Comparison of ENCODE assay signal across 22 mouse cellular contexts in the genomic region with DNA sequence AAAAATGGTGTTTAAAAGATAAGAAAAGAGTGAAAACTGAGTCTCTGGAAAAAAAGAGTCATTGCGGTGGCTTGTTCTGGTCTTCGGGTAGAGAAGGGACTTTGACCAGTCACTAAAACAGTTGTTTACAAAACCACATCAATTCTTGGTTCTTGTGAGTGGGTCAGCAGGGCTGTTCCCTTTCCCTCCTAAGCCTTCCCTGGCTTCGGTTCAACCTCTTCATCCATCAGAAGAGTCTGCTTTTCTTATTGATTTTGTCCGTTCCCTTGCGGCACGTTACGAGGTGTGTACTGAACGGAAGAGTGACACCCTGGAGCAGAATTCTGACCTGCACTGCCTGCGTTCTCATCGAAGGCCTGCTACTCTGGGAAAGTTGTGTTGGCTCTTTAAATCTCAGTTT.
DNase-seq lines count a peak whose midpoint lies in the region; ATAC-seq and TF ChIP-seq lines count a peak whose summit lies in the region.
"Had no signal": no experiment of that assay in that cellular context is flagged by ENCODE, and none has a peak within 500 bp of the region (broad histone marks: within the 10 kb centered on the region; RNA-seq: fewer than 3 reads in every experiment).

No protein-coding gene starts in this region.

- H3K36me3 ChIP-seq in hindbrain, postnatal 0 days (ENCODE audit: insufficient read depth, low read length) = no peaks in the 10 kb centered on the region
- no peaks in the 10 kb centered on the region for H3K36me3 ChIP-seq in hindbrain, embryonic 10.5 days
- H3K36me3 ChIP-seq in midbrain, embryonic 15.5 days (replicated peaks) = no peaks in the 10 kb centered on the region
- H3K36me3 ChIP-seq in midbrain, embryonic 11.5 days (ENCODE audit: control insufficient read depth, insufficient read depth, low read length) = no peaks in the 10 kb centered on the region
- H3K36me3 ChIP-seq in neural tube, embryonic 15.5 days = no peaks in the 10 kb centered on the region
- H3K36me3 ChIP-seq: G1E; neural tube, embryonic 12.5 days had no signal

- intact Hi-C loops in heart, postnatal 36 days (cut with DNase I) = no loop called here

- no peaks in the 10 kb centered on the region for H3K27me3 ChIP-seq in hindbrain, postnatal 0 days (ENCODE audit: insufficient read depth, low read length)
- H3K27me3 ChIP-seq in hindbrain, embryonic 10.5 days (ENCODE audit: insufficient read depth, poor library complexity, severe bottlenecking) = no peaks in the 10 kb centered on the region
- no peaks in the 10 kb centered on the region for H3K27me3 ChIP-seq in midbrain, embryonic 15.5 days (replicated peaks)
- H3K27me3 ChIP-seq in midbrain, embryonic 11.5 days (ENCODE audit: control insufficient read depth, insufficient read depth, low read length) = no peaks in the 10 kb centered on the region
- no peaks in the 10 kb centered on the region for H3K27me3 ChIP-seq in neural tube, embryonic 15.5 days (replicated peaks)
- H3K27me3 ChIP-seq: neural tube, embryonic 12.5 days had no signal

- no peak for ATAC-seq in hindbrain, postnatal 0 days
- no peak for ATAC-seq in midbrain, embryonic 15.5 days (replicated peaks)
- no peak for ATAC-seq in midbrain, embryonic 11.5 days (ENCODE audit: low FRiP score)
- no peak for ATAC-seq in neural tube, embryonic 15.5 days (ENCODE audit: low FRiP score)
- ATAC-seq: activated CD4-positive, CD25-positive, alpha-beta regulatory T cell, adult 4 months; intestine, embryonic 16.5 days had no signal

- TF ChIP-seq CTCF in hindbrain, postnatal 0 days (IDR thresholded peaks at IDR 0.05; ENCODE audit: low read depth) = no peak

- 57% methylated on average over 10 of the region's 10 CpGs for WGBS in hindbrain, postnatal 0 days
- WGBS in hindbrain, embryonic 10.5 days = 95% methylated on average over 10 of the region's 10 CpGs
- 87% methylated on average over 10 of the region's 10 CpGs for WGBS in midbrain, embryonic 15.5 days
- WGBS in midbrain, embryonic 11.5 days = 95% methylated on average over 10 of the region's 10 CpGs
- WGBS in neural tube, embryonic 15.5 days = 81% methylated on average over 10 of the region's 10 CpGs

- H3K9me3 ChIP-seq in hindbrain, postnatal 0 days (ENCODE audit: low read length) = no peaks in the 10 kb centered on the region
- 0 out of 2 replicates have a peak, but pooled peaks cover 4% of the 10 kb centered on the region for H3K9me3 ChIP-seq in hindbrain, embryonic 10.5 days
- no peaks in the 10 kb centered on the region for H3K9me3 ChIP-seq in midbrain, embryonic 15.5 days
- H3K9me3 ChIP-seq in midbrain, embryonic 11.5 days (ENCODE audit: control insufficient read depth, low read length) = no peaks in the 10 kb centered on the region
- H3K9me3 ChIP-seq in neural tube, embryonic 15.5 days (replicated peaks) = no peaks in the 10 kb centered on the region
- H3K9me3 ChIP-seq: neural tube, embryonic 12.5 days had no signal

- peak overlapping the region; percentile 71 for H3K27ac ChIP-seq in hindbrain, postnatal 0 days
- no peak overlapping the region for H3K27ac ChIP-seq in hindbrain, embryonic 10.5 days
- 0 out of 2 replicates have a peak overlapping the region, but pooled peaks have one; percentile 38 for H3K27ac ChIP-seq in midbrain, embryonic 15.5 days
- no peak overlapping the region for H3K27ac ChIP-seq in midbrain, embryonic 11.5 days (ENCODE audit: low read depth, low read length)
- H3K27ac ChIP-seq in neural tube, embryonic 15.5 days (replicated peaks) = peak overlapping the region; percentile 60
- H3K27ac ChIP-seq: neural tube, embryonic 12.5 days had no signal

- no peak overlapping the region for H3K9ac ChIP-seq in hindbrain, postnatal 0 days (replicated peaks; ENCODE audit: low read length)
- H3K9ac ChIP-seq in midbrain, embryonic 15.5 days = no peak overlapping the region
- H3K9ac ChIP-seq in midbrain, embryonic 11.5 days (ENCODE audit: low read length) = no peak overlapping the region
- H3K9ac ChIP-seq in neural tube, embryonic 15.5 days (replicated peaks) = no peak overlapping the region
- H3K9ac ChIP-seq: neural tube, embryonic 12.5 days had no signal

- 0 out of 2 replicates have a peak overlapping the region, but pooled peaks have one; percentile 37 for H3K4me2 ChIP-seq in hindbrain, postnatal 0 days (ENCODE audit: low read depth, low read length)
- H3K4me2 ChIP-seq in midbrain, embryonic 15.5 days = no peak overlapping the region
- no peak overlapping the region for H3K4me2 ChIP-seq in midbrain, embryonic 11.5 days
- peak overlapping the region; percentile 17; the same call in 1 of the 2 replicates for H3K4me2 ChIP-seq in neural tube, embryonic 15.5 days
- H3K4me2 ChIP-seq: neural tube, embryonic 12.5 days had no signal

- H3K4me3 ChIP-seq in hindbrain, postnatal 0 days (ENCODE audit: low read length) = no peak overlapping the region
- no peak overlapping the region for H3K4me3 ChIP-seq in hindbrain, embryonic 10.5 days
- no peak overlapping the region for H3K4me3 ChIP-seq in midbrain, embryonic 15.5 days
- no peak overlapping the region for H3K4me3 ChIP-seq in midbrain, embryonic 11.5 days (ENCODE audit: low read depth, low read length)
- no peak overlapping the region for H3K4me3 ChIP-seq in neural tube, embryonic 15.5 days (replicated peaks)
- H3K4me3 ChIP-seq: erythroblast, embryonic 14.5 days; neural tube, embryonic 12.5 days had no signal

- no peaks in the 10 kb centered on the region for H3K4me1 ChIP-seq in hindbrain, postnatal 0 days (ENCODE audit: insufficient read depth, low read length)
- H3K4me1 ChIP-seq in hindbrain, embryonic 10.5 days (replicated peaks) = no peaks in the 10 kb centered on the region
- H3K4me1 ChIP-seq in midbrain, embryonic 15.5 days = no peaks in the 10 kb centered on the region
- no peaks in the 10 kb centered on the region for H3K4me1 ChIP-seq in midbrain, embryonic 11.5 days (ENCODE audit: control insufficient read depth, insufficient read depth, low read length)
- no peaks in the 10 kb centered on the region for H3K4me1 ChIP-seq in neural tube, embryonic 15.5 days
- H3K4me1 ChIP-seq: neural tube, embryonic 12.5 days had no signal

- DNase-seq in cerebellum, postnatal 14 days = peak; percentile 7 to 9
- no peak for DNase-seq in cerebellum, postnatal 4 days (ENCODE audit: low spot score in 2 of 2)
- no peak for DNase-seq in hindbrain, postnatal 0 days (ENCODE audit: low spot score)
- DNase-seq in hindbrain, embryonic 10.5 days (ENCODE audit: low spot score) = no peak
- DNase-seq in midbrain, embryonic 11.5 days (ENCODE audit: low spot score, missing footprints) = no peak
- no peak for DNase-seq in heart, postnatal 36 days
- DNase-seq: adrenal gland, postnatal 10 days; cerebellum, adult 11 months; gastrocnemius, postnatal 14 days; heart, adult 18-20 months; heart, postnatal 4 days; liver; lung, adult 18-20 months; lung, postnatal 14 days; thymus, postnatal 36 days had no signal

Comparison
In these comparisons a context has a peak if more than half of its experiments do, and no peak if none do; other contexts are left out.
1. DNase-seq: peak in cerebellum, postnatal 14 days (2 of 2); none in cerebellum, postnatal 4 days (0 of 2), hindbrain, postnatal 0 days (single experiment), hindbrain, embryonic 10.5 days (single experiment), midbrain, embryonic 11.5 days (single experiment) and heart, postnatal 36 days (0 of 2).
2. H3K27ac ChIP-seq: peak in hindbrain, postnatal 0 days (single experiment), midbrain, embryonic 15.5 days (single experiment) and neural tube, embryonic 15.5 days (single experiment); none in hindbrain, embryonic 10.5 days (single experiment) and midbrain, embryonic 11.5 days (single experiment).
3. H3K4me2 ChIP-seq: peak in hindbrain, postnatal 0 days (single experiment) and neural tube, embryonic 15.5 days (single experiment); none in midbrain, embryonic 15.5 days (single experiment) and midbrain, embryonic 11.5 days (single experiment).